Mouse (Mus musculus): ENCODE measurements at regions not wholly inside any gene's neighbourhood (a gene's known extent, or its start where the extent isn't known, plus 50 kb on each side); places are given as distances from the start of the nearest gene placed in this dataset.

DNA sequence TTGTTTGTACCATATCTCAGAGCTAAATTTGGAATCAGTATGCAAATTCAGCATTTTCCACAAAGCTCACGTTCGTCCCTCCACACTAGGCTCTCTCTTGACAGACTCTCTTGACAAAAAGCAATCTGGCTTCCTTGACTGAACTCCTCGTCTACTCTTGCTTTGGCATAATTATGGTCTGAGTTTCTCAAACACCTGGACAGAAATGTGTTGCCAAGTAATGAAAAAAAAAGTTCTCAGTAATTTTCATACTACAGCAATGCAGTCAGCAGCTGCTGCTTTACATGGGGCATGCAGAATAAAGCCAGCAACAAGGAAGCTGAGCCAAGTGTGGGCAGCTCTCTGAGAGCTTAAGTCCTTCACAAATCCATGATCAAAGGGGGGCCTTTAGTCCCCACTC is 932.7 kb downstream of the Galc start:
- DNase-seq (ENCODE audit: low spot score in 2 of 2): no peak

GRCm38 (mm10) chr12:97312282-97313040 is 946.8 kb downstream of the Galc start:
- DNase-seq (ENCODE audit: low spot score in 2 of 2): no peak

DNA sequence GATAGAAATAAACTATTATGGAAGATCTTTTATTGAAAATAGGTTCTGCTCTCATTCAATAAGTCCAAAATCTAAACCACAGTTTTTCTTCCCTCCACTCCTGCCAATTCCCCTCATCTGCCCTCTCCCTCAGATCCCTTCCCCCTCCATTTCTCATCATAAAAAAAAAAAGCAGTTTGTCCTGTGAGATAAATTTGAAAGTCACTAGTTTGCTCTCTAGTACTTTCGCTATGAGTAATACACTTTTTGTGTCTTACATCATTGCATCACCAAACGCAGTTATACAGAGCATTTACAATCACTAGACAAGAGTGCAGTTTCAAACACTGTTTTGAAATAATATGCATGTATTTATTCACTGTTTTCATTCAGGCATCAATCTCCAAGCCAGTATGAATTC is 980.5 kb downstream of the Galc start:
- no peak for DNase-seq (ENCODE audit: low spot score in 2 of 2)

- no peak for DNase-seq (ENCODE audit: low spot score in 2 of 2)
Observed at GRCm38 (mm10) chr12:97278331-97278730, 980.9 kb downstream of the Galc start.

Measured in heart, adult 9 months (tissue).